Mouse (Mus musculus) testis, adult 2 months (tissue): ENCODE measurements at regions not wholly inside any gene's neighbourhood (a gene's known extent, or its start where the extent isn't known, plus 50 kb on each side); places are given as distances from the start of the nearest gene placed in this dataset.
A peak's percentile ranks its signal among the peaks of the same experiment; 100 is the strongest.

Experiments used
- H3K27ac ChIP-seq: fragments of 200-500 bp; 2 replicates; pipeline ENCODE4 v1.5.1; 2012; ENCODE audit warnings: low read depth, low read length; ENCODE audit not compliant: control insufficient read depth, insufficient read depth
- H3K27me3 ChIP-seq: fragments of 200-500 bp; 2 replicates; pipeline ENCODE4 v1.6.1; 2012; ENCODE audit warnings: mild to moderate bottlenecking, low read length, moderate library complexity; ENCODE audit not compliant: control insufficient read depth, insufficient read depth
- H3K36me3 ChIP-seq: fragments of 200-500 bp; 2 replicates; pipeline ENCODE4 v1.6.1; 2012; ENCODE audit warnings: mild to moderate bottlenecking, low read length; ENCODE audit not compliant: control insufficient read depth, insufficient read depth
- H3K4me1 ChIP-seq: fragments of 200-500 bp; 2 replicates; pipeline ENCODE4 v1.6.1; 2012; ENCODE audit warnings: low read length; ENCODE audit not compliant: control insufficient read depth, insufficient read depth
- H3K4me3 ChIP-seq: fragments of 200-500 bp; 2 replicates; pipeline ENCODE4 v1.5.1; 2012; ENCODE audit warnings: low read depth, mild to moderate bottlenecking, low read length, moderate library complexity, mixed read lengths; ENCODE audit not compliant: control insufficient read depth
- CTCF ChIP-seq: fragments of 200-500 bp; IDR thresholded peaks from 2 replicates; pipeline ENCODE4 v1.5.1; 2012; ENCODE audit warnings: low read depth, mild to moderate bottlenecking, inconsistent platforms, low read length, moderate library complexity; ENCODE audit not compliant: control insufficient read depth, insufficient read depth, insufficient replicate concordance
- POLR2A ChIP-seq: fragments of 200-500 bp; IDR thresholded peaks from 2 replicates; pipeline ENCODE4 v1.6.1; 2012; ENCODE audit warnings: low read depth, mild to moderate bottlenecking, inconsistent platforms, low read length, moderate library complexity; ENCODE audit not compliant: control insufficient read depth

- peaks cover 5% of the 10 kb centered on the region for H3K4me1 ChIP-seq
- peak overlapping the region; percentile 3; the same call in 1 of the 2 replicates for H3K4me3 ChIP-seq
- no peak for TF ChIP-seq POLR2A
- TF ChIP-seq CTCF = no peak
- H3K27me3 ChIP-seq = no peaks in the 10 kb centered on the region
- no peaks in the 10 kb centered on the region for H3K36me3 ChIP-seq
- H3K27ac ChIP-seq = peak overlapping the region; percentile 23
Observed at GRCm38 (mm10) chr1:125488915-125489730, 53.6 kb upstream of the Actr3 start.

- no peak for TF ChIP-seq CTCF
- no peak for TF ChIP-seq POLR2A
- Histone ChIP-seq H3K36me3 (no peaks in the 10 kb centered on the region), H3K4me3 (no peak overlapping the region), H3K4me1 (peaks cover 5% of the 10 kb centered on the region), H3K27ac (no peak overlapping the region), H3K27me3 (no peaks in the 10 kb centered on the region)
Observed at GRCm38 (mm10) chr1:125491014-125491413, 55.5 kb upstream of the Actr3 start.

GRCm38 (mm10) chr1:125494598-125494997 is 59.1 kb upstream of the Actr3 start:
- Histone ChIP-seq H3K4me1 (peaks cover 2% of the 10 kb centered on the region; the same call in 1 of the 2 replicates), H3K27ac (no peak overlapping the region), H3K36me3 (no peaks in the 10 kb centered on the region), H3K27me3 (no peaks in the 10 kb centered on the region), H3K4me3 (no peak overlapping the region)
- TF ChIP-seq POLR2A (no peak), CTCF (no peak)

- Histone ChIP-seq H3K27me3 (no peaks in the 10 kb centered on the region), H3K27ac (no peak overlapping the region), H3K36me3 (no peaks in the 10 kb centered on the region)
Observed at GRCm38 (mm10) chr1:125495320-125496083, 60.0 kb upstream of the Actr3 start.

GRCm38 (mm10) chr1:125497006-125497405 is 61.5 kb upstream of the Actr3 start:
- no peaks in the 10 kb centered on the region for H3K36me3 ChIP-seq
- no peaks in the 10 kb centered on the region for H3K4me1 ChIP-seq
- no peaks in the 10 kb centered on the region for H3K27me3 ChIP-seq
- no peak overlapping the region for H3K4me3 ChIP-seq
- TF ChIP-seq CTCF = no peak
- no peak for TF ChIP-seq POLR2A
- no peak overlapping the region for H3K27ac ChIP-seq

More at GRCm38 (mm10) chr1:125495320-125496083, 60.0 kb upstream of the Actr3 start:
- Histone ChIP-seq H3K4me1 (no peaks in the 10 kb centered on the region), H3K4me3 (no peak overlapping the region)
- TF ChIP-seq POLR2A (no peak), CTCF (no peak)

GRCm38 (mm10) chr1:125501964-125502517 is 58.4 kb upstream of the Slc35f5 start:
- H3K27me3 ChIP-seq = no peaks in the 10 kb centered on the region
- H3K4me1 ChIP-seq = no peaks in the 10 kb centered on the region
- no peak for TF ChIP-seq POLR2A
- no peak for TF ChIP-seq CTCF
- no peak overlapping the region for H3K27ac ChIP-seq
- no peak overlapping the region for H3K4me3 ChIP-seq
- H3K36me3 ChIP-seq = no peaks in the 10 kb centered on the region

- Histone ChIP-seq H3K4me3 (no peak overlapping the region), H3K4me1 (no peaks in the 10 kb centered on the region), H3K27ac (no peak overlapping the region), H3K36me3 (no peaks in the 10 kb centered on the region), H3K27me3 (no peaks in the 10 kb centered on the region)
- no peak for TF ChIP-seq CTCF
- TF ChIP-seq POLR2A = no peak
Observed at GRCm38 (mm10) chr1:125503878-125504277, 56.5 kb upstream of the Slc35f5 start.
